Mouse (Mus musculus): ENCODE measurements around the gene Clmp.
"Not testable (repeated sequence)": the region's sequence is repeated elsewhere in the genome, so short reads cannot be mapped to it uniquely, and the experiment has no call there.

The Clmp gene

GRCm38 (mm10) chr9:40776459-40777248 lies 90.9 kb downstream of the Clmp start:
- CTCF ChIA-PET: interaction anchor here in 2 of 4 experiments (0.6 kb wide), 2 partner anchors 19 to 93 kb away, joined by 3 to 4 read pairs; no protein-coding TSS in a partner anchor
- POLR2A ChIA-PET: interaction anchor here (0.6 to 15.8 kb wide), 22 partner anchors 8 to 1683 kb away, joined by 3 to 346 read pairs (median 4); partner anchors contain the start of gene Hspa8 (in 4 of the 4)

GRCm38 (mm10) chr9:40780111-40780510 lies 94.3 kb downstream of the Clmp start:
- CTCF ChIA-PET: interaction anchor here in 1 of 4 experiments (1.0 kb wide), 1 partner anchor 10 kb away, joined by 3 read pairs; no protein-coding TSS in a partner anchor
- POLR2A ChIA-PET: interaction anchor here (0.6 to 9.0 kb wide), 17 partner anchors 11 to 540 kb away, joined by 3 to 461 read pairs (median 29); partner anchors contain the start of gene Hspa8 (in 3 of the 4)

GRCm38 (mm10) chr9:40780892-40781725 lies 95.3 kb downstream of the Clmp start:
- CTCF ChIA-PET: interaction anchor here in 3 of 4 experiments (0.6 to 1.2 kb wide), 6 partner anchors 9 to 702 kb away, joined by 3 to 4 read pairs (median 3); no protein-coding TSS in a partner anchor

DNA sequence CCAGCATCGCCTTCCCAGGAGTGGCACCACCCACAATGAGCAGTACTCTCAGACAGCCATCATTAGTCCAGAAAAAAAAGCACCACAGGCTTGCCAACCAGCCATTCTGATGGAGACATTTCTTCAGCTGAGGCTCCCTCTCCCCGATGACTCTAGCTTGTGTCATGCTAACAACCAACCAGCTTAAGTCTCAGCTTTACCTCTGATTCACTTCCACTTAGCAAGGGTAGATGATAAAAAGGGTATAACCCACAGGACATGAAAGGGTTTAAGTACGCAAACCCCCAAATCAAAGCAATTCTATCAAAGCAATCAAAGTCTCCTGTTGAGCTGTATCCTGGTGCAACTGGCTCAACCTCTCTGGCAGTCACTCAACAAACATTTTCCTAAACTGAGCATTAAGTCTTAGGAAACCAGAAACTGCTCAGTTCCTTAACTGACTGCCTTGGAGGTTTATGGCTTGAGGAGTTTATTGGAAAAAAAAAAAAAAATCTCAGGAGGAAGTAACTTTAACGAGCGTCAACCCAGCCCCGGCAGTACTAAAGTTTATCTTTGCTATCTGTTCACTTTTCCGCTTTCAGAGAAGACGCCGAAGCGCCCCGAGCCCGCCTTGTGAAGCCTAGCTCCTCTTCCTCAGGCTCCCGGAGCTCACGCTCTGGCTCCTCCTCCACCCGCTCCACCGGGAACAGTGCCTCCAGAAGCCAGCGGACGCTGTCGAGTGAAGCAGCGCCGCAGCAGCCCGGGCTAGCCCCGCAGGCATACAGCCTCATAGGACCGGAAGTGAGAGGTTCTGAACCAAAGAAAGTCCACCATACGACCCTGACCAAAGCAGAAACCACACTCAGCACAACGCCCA lies 96.2 kb downstream of the Clmp start:
- POLR2A ChIA-PET: interaction anchor here (0.6 to 9.0 kb wide), 34 partner anchors 9 to 542 kb away, joined by 3 to 461 read pairs (median 9); partner anchors contain the start of gene Hspa8 (in 4 of the 4)
- CTCF ChIA-PET: interaction anchor here in 3 of 4 experiments (0.7 to 1.2 kb wide), 7 partner anchors 8 to 703 kb away, joined by 3 to 4 read pairs (median 3); no protein-coding TSS in a partner anchor

More at GRCm38 (mm10) chr9:40780892-40781725, 95.3 kb downstream of the Clmp start:
- POLR2A ChIA-PET: interaction anchor here (0.6 to 9.0 kb wide), 33 partner anchors 10 to 541 kb away, joined by 3 to 461 read pairs (median 8); partner anchors contain the start of gene Hspa8 (in 4 of the 4)

- POLR2A ChIA-PET: interaction anchor here (0.5 to 9.0 kb wide), 33 partner anchors 7 to 1314 kb away, joined by 3 to 461 read pairs (median 6); partner anchors contain the start of gene Hspa8 (in 4 of the 4)
- CTCF ChIA-PET: interaction anchor here (0.6 to 1.0 kb wide), 10 partner anchors 10 to 572 kb away, joined by 3 to 12 read pairs (median 3); no protein-coding TSS in a partner anchor
Measured at GRCm38 (mm10) chr9:40783641-40784373, 98.0 kb downstream of the Clmp start.

DNA sequence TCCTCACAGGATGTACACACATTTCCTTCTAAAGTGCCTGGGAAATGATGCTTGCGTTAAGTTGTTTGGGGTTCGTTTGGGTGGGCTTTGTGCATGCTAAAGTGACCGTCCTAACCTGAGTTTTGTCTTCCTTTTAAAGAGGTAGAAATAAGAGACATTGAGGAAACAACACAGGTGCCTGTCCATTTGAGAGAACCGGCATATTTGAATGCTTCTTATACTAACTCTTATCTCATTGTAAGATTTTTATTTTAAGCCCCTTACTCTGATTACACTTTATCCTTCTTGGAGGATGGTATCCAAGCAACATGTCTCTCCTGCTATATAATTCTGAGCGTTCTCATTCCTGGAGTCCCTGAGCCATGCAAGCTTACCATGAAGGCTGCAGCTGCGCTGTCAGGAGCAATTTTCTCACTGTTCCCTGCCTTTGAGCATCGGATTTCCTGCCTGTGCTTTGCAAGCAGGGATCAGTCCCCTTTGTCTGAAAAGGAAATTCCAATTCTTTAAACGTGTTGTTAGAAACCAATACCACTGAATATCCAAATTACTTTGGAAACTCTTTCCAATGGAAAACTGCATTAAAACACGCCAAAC lies 98.7 kb downstream of the Clmp start:
- ChIA-PET CTCF (interaction anchor here (0.6 to 1.0 kb wide), 6 partner anchors 17 to 279 kb away, joined by 3 to 12 read pairs (median 4); no protein-coding TSS in a partner anchor), POLR2A (interaction anchor here (0.6 to 9.0 kb wide), 30 partner anchors 6 to 1313 kb away, joined by 3 to 461 read pairs (median 7); partner anchors contain the start of gene Hspa8 (in 4 of the 4))

GRCm38 (mm10) chr9:40785452-40785851 lies 99.7 kb downstream of the Clmp start:
- ChIA-PET CTCF (interaction anchor here in 1 of 4 experiments (0.8 kb wide), 1 partner anchor 28 kb away, joined by 4 read pairs; no protein-coding TSS in a partner anchor), POLR2A (interaction anchor here (0.7 to 9.0 kb wide), 13 partner anchors 8 to 168 kb away, joined by 3 to 461 read pairs (median 20); partner anchors contain the start of gene Hspa8 (in 3 of the 4))

GRCm38 (mm10) chr9:40786820-40787219 lies 101.1 kb downstream of the Clmp start:
- POLR2A ChIA-PET: interaction anchor here in 3 of 4 experiments (0.7 to 15.2 kb wide), 7 partner anchors 8 to 547 kb away, joined by 3 to 461 read pairs (median 178); partner anchors contain the start of gene Hspa8 (in 2 of the 3)
- CTCF ChIA-PET: not testable (repeated sequence)

DNA sequence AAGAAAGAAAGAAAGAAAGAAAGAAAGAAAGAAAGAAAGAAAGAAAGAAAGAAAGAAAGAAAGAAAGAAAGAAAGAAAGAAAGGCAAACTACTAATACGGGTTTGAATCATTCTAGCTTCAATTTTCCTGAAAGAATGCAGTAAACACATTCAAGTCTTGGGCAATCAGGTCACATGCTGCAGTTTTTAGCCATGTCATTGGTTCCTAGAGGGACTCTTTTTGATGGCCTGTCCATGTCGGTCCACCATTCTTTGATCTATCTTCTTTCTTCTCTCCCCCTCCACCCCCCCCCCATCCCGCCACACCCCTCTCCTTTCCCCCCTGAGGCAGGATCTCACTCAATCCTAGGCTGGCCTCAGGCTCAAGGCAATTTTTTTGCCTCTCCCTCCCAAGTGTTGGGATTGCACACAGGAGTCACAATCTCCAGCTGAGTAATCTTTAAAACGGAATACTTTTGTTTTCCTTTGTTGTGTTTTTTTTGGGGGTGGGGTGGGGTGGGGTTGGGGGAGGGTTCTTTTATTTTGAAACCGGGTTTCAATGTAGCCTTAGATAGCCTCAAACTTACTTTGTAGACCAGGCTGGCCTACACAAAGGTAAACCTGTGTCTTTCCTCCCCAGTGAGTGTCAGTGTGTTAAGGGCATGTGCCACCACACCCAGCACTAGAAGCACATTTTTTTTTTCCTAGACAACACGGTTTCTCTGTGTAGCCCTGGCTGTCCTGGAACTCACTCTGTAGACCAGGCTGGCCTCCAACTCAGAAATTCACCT lies 106.3 kb downstream of the Clmp start:
- ChIA-PET POLR2A (interaction anchor here (0.6 to 15.2 kb wide), 22 partner anchors 8 to 820 kb away, joined by 3 to 461 read pairs (median 8); partner anchors contain the start of gene Hspa8 (in 4 of the 4)), CTCF (interaction anchor here in 1 of 4 experiments (0.8 kb wide), 1 partner anchor 13 kb away, joined by 6 read pairs; no protein-coding TSS in a partner anchor)

GRCm38 (mm10) chr9:40793581-40793980 lies 107.8 kb downstream of the Clmp start:
- POLR2A ChIA-PET: interaction anchor here (0.5 to 15.2 kb wide), 24 partner anchors 6 to 554 kb away, joined by 3 to 461 read pairs (median 8); partner anchors contain the start of gene Hspa8 (in 2 of the 4)
- CTCF ChIA-PET: interaction anchor here in 2 of 4 experiments (0.5 to 1.7 kb wide), 3 partner anchors 10 to 36 kb away, joined by 3 to 8 read pairs (median 3); no protein-coding TSS in a partner anchor

DNA sequence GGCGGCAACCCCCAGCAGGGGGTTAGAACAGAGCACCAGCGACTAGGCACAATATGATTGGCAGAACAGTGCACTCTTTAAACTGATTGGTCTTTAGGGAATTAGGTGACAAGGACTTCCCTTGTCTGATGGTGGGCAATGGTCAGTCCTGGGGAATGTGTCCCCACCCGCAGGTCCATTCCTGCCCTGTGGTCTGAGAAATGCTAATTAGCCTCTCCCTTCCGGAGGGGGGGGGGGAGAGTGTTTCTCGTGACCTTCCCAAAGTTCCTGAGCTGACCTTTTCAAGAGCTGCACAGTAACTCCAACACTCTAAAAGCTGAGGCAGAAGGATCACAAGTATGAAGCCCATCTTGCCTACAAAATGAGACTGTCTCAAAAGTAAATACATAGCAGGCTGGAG lies 108.5 kb downstream of the Clmp start:
- CTCF ChIA-PET: interaction anchor here in 2 of 4 experiments (0.5 to 1.7 kb wide), 4 partner anchors 11 to 178 kb away, joined by 3 to 8 read pairs (median 3); no protein-coding TSS in a partner anchor
- POLR2A ChIA-PET: interaction anchor here (0.5 to 15.2 kb wide), 43 partner anchors 5 to 600 kb away, joined by 3 to 461 read pairs (median 4); partner anchors contain the start of genes Clmp (in 1 of the 4) and Hspa8 (in 1 of the 4)

DNA sequence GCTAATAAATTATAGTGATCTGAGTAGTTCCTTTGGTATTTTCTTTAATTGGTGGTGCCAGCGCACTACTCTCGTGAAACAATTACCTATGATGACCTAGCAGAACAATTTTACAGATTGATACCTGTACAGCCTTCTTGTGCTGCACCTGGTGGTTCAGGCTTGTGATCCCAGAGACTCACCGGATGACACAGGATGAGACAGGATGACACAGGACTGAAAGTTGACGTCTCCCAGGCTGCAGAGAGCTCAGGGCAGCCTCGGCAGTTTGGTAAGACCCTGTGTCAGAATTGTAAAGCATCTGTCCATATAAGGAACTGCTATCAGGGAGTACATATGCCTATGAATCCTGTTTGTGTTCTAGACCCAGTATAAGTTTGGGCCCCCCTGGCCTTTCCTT lies 109.2 kb downstream of the Clmp start:
- ChIA-PET POLR2A (interaction anchor here (0.5 to 15.2 kb wide), 43 partner anchors 9 to 1395 kb away, joined by 3 to 461 read pairs (median 4); partner anchors contain the start of gene Clmp (in 1 of the 4)), CTCF (interaction anchor here in 1 of 4 experiments (1.7 kb wide), 1 partner anchor 37 kb away, joined by 8 read pairs; no protein-coding TSS in a partner anchor)

GRCm38 (mm10) chr9:40795562-40795961 lies 109.8 kb downstream of the Clmp start:
- POLR2A ChIA-PET: interaction anchor here in 3 of 4 experiments (0.5 to 15.2 kb wide), 29 partner anchors 8 to 1395 kb away, joined by 3 to 461 read pairs (median 5); no protein-coding TSS in a partner anchor
- CTCF ChIA-PET: no interaction called here

DNA sequence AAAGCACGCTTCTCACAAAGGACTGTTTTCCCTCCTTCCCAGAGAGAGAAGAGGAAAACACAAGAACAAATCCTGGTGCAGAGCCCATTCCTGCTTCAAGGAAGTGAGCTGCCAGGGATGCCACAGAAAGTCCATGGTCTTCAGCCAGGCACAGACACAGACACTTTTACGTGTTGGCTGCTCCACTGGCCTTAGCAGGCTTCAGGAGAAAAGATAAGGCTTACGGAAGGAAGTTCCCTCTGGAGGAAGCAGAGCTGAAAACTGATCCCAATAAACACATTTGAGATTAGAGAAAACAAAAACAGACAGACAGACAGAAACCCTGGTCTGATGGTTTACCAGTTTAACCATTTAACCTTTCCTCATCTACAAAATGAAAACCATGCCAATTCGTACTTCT lies 110.3 kb downstream of the Clmp start:
- CTCF ChIA-PET: interaction anchor here in 1 of 4 experiments (0.8 kb wide), 1 partner anchor 39 kb away, joined by 3 read pairs; no protein-coding TSS in a partner anchor

More for the DNA sequence above, 110.3 kb downstream of the Clmp start:
- POLR2A ChIA-PET: interaction anchor here in 3 of 4 experiments (0.6 to 15.2 kb wide), 17 partner anchors 8 to 556 kb away, joined by 3 to 461 read pairs (median 19); no protein-coding TSS in a partner anchor
